Mouse (Mus musculus) hindbrain, embryonic 11.5 days (tissue): ENCODE measurements around the gene Mblac1. TPM values are rescaled to one million over a fixed set of nuclear protein-coding genes. Genes with fewer than 3 reads are reported as not detected.
A peak's percentile ranks its signal among the peaks of the same experiment; 100 is the strongest.

ENCODE experiments used
- ATAC-seq: fragments of 200-750 bp; cut with Nextera tagmentation; 2 replicates; pipeline ENCODE4 v1.8.0; 2017; ENCODE audit warnings: mild to moderate bottlenecking, moderate TSS enrichment, moderate library complexity; ENCODE audit not compliant: low FRiP score
- DNase-seq: peaks from one replicate; pipeline ENCODE4 v3.0.0-alpha.2; 2015; ENCODE audit warnings: low spot score
- H3K27ac ChIP-seq: fragments of 300-500 bp; sonication (generic); 2 replicates; pipeline ENCODE4 v1.5.1; 2014; ENCODE audit warnings: mild to moderate bottlenecking, low read depth, low read length
- H3K27me3 ChIP-seq: fragments of 300-500 bp; sonication (generic); 2 replicates; pipeline ENCODE4 v1.6.1; 2014; ENCODE audit warnings: mild to moderate bottlenecking, low read length, moderate library complexity, mixed read lengths; ENCODE audit not compliant: control insufficient read depth, insufficient read depth
- H3K36me3 ChIP-seq: fragments of 300-500 bp; sonication (generic); 2 replicates; pipeline ENCODE4 v1.6.1; 2014; ENCODE audit warnings: mild to moderate bottlenecking, low read length, moderate library complexity, mixed read lengths; ENCODE audit not compliant: control insufficient read depth, insufficient read depth
- H3K4me1 ChIP-seq: fragments of 300-500 bp; sonication (generic); replicated peaks from 2 replicates; pipeline ENCODE4 v1.6.1; 2014; ENCODE audit warnings: low read length, mixed read lengths; ENCODE audit not compliant: control insufficient read depth, insufficient read depth
- H3K4me2 ChIP-seq: fragments of 300-500 bp; sonication (generic); replicated peaks from 2 replicates; pipeline ENCODE4 v1.6.1; 2014; ENCODE audit warnings: mild to moderate bottlenecking, low read depth, low read length
- H3K4me3 ChIP-seq: fragments of 300-500 bp; sonication (generic); 2 replicates; pipeline ENCODE4 v1.5.1; 2014; ENCODE audit warnings: low read depth, low read length
- H3K9ac ChIP-seq: fragments of 300-500 bp; sonication (generic); 2 replicates; pipeline ENCODE4 v1.6.1; 2014; ENCODE audit warnings: low read depth, low read length
- H3K9me3 ChIP-seq: fragments of 300-500 bp; sonication (generic); 2 replicates; pipeline ENCODE4 v1.6.1; 2016; ENCODE audit warnings: low read length; ENCODE audit not compliant: control insufficient read depth
- WGBS: fragments of 180-500 bp; shearing (Covaris S2); extraction: QIAGEN DNeasy Blood & Tissue Kit; methylation state at CpG from one replicate; pipeline ENCODE4 v1.1.7; 2014; 5-methylcytosine and 5-hydroxymethylcytosine counted together
- polyA plus RNA-seq: library from polyadenylated mRNA; unstranded; fragments of >200 nt; fragmentation: Nextera tagmentation; extraction: Ambion mirVana; gene quantifications from 2 replicates; pipeline ENCODE4 v1.2.1, GENCODE M21; 2014

Gene Mblac1
- polyA plus RNA-seq, 1 experiment from 2014 or later = 12.0 TPM

GRCm38 (mm10) chr5:138165594-138165993, 28.5 kb upstream of the Mblac1 start:
- 78% methylated on average over 8 of the region's 8 CpGs for WGBS
- Histone ChIP-seq H3K4me3 (no peak overlapping the region), H3K27ac (no peak overlapping the region), H3K27me3 (no peaks in the 10 kb centered on the region), H3K9me3 (no peaks in the 10 kb centered on the region), H3K4me1 (peaks cover 3% of the 10 kb centered on the region; the same call in 1 of the 2 replicates), H3K4me2 (no peak overlapping the region), H3K36me3 (peaks cover 29% of the 10 kb centered on the region), H3K9ac (no peak overlapping the region)
- ATAC-seq (no peak), DNase-seq (no peak)

- peaks cover 3% of the 10 kb centered on the region; the same call in 1 of the 2 replicates for H3K4me1 ChIP-seq
- H3K9me3 ChIP-seq = no peaks in the 10 kb centered on the region
- peak overlapping the region; percentile 92 for H3K27ac ChIP-seq
- ATAC-seq = peak; percentile 93
- H3K36me3 ChIP-seq = peaks cover 14% of the 10 kb centered on the region; the same call in 1 of the 2 replicates
- H3K4me2 ChIP-seq = peak overlapping the region; percentile 92
- peak overlapping the region; percentile 72 for H3K9ac ChIP-seq
- H3K4me3 ChIP-seq = peak overlapping the region; percentile 69
- peak; percentile 97 for DNase-seq
- WGBS = under 1% methylated on average over 47 of the region's 47 CpGs
- H3K27me3 ChIP-seq = no peaks in the 10 kb centered on the region
These were observed 23.1 kb upstream of the Mblac1 start for GRCm38 (mm10) chr5:138170936-138171561.

- H3K4me2 ChIP-seq = peak within 1 kb of the TSS; percentile 92
- H3K27me3 ChIP-seq = no peaks in the 10 kb centered on the region
- peak within 1 kb of the TSS; percentile 92 for H3K27ac ChIP-seq
- H3K9ac ChIP-seq = peak within 1 kb of the TSS; percentile 72
- no peaks in the 10 kb centered on the region for H3K9me3 ChIP-seq
- DNase-seq (peak; percentile 92), ATAC-seq (peak; percentile 92)
- under 1% methylated on average over 54 of the region's 54 CpGs for WGBS
- H3K36me3 ChIP-seq = peaks cover 14% of the 10 kb centered on the region; the same call in 1 of the 2 replicates
- peaks cover 3% of the 10 kb centered on the region; the same call in 1 of the 2 replicates for H3K4me1 ChIP-seq
- peak within 1 kb of the TSS; percentile 69 for H3K4me3 ChIP-seq
These were observed 22.2 kb upstream of the Mblac1 start, which contains the start of the genes Ap4m1 and Mcm7 for GRCm38 (mm10) chr5:138171695-138172491. Gene Ap4m1, plus strand, starts transcription at chr5:138172002. Gene Mcm7, minus strand, starts transcription at chr5:138172422.

GRCm38 (mm10) chr5:138173217-138173616, 20.9 kb upstream of the Mblac1 start:
- 84% methylated on average over 3 of the region's 3 CpGs for WGBS
- Histone ChIP-seq H3K4me1 (peaks cover 3% of the 10 kb centered on the region; the same call in 1 of the 2 replicates), H3K9me3 (no peaks in the 10 kb centered on the region), H3K9ac (no peak overlapping the region), H3K4me2 (no peak overlapping the region), H3K4me3 (no peak overlapping the region), H3K27me3 (no peaks in the 10 kb centered on the region), H3K36me3 (peaks cover 5% of the 10 kb centered on the region; the same call in 1 of the 2 replicates), H3K27ac (no peak overlapping the region)
- DNase-seq = no peak
- ATAC-seq = no peak

GRCm38 (mm10) chr5:138186950-138187638, 7.0 kb upstream of the Mblac1 start, which contains the start of the genes Taf6 and Cnpy4:
Gene Taf6, minus strand, starts transcription at chr5:138187451.
Gene Cnpy4, plus strand, starts transcription at chr5:138187485.
- H3K4me3 ChIP-seq = peak within 1 kb of the TSS; percentile 63
- H3K4me2 ChIP-seq = peak within 1 kb of the TSS; percentile 54
- H3K9me3 ChIP-seq = no peaks in the 10 kb centered on the region
- H3K4me1 ChIP-seq = no peaks in the 10 kb centered on the region
- H3K9ac ChIP-seq = peak within 1 kb of the TSS; percentile 80
- under 1% methylated on average over 31 of the region's 31 CpGs for WGBS
- 0 out of 2 replicates have a peak, but pooled peaks cover 10% of the 10 kb centered on the region for H3K36me3 ChIP-seq
- ATAC-seq (peak; percentile 85), DNase-seq (peak; percentile 87)
- H3K27me3 ChIP-seq = no peaks in the 10 kb centered on the region
- H3K27ac ChIP-seq = peak within 1 kb of the TSS; percentile 51; the same call in 1 of the 2 replicates

- Histone ChIP-seq H3K4me3 (peak overlapping the region; percentile 63), H3K27ac (peak overlapping the region; percentile 51; the same call in 1 of the 2 replicates), H3K27me3 (no peaks in the 10 kb centered on the region), H3K9me3 (no peaks in the 10 kb centered on the region), H3K4me2 (peak overlapping the region; percentile 54), H3K36me3 (0 out of 2 replicates have a peak, but pooled peaks cover 8% of the 10 kb centered on the region), H3K9ac (peak overlapping the region; percentile 80), H3K4me1 (no peaks in the 10 kb centered on the region)
- peak; percentile 82 for ATAC-seq
- under 1% methylated on average over 10 of the region's 10 CpGs for WGBS
- DNase-seq = peak; percentile 79
These were observed 6.3 kb upstream of the Mblac1 start for GRCm38 (mm10) chr5:138187661-138188306.

GRCm38 (mm10) chr5:138194755-138195345, 736 bp downstream of the Mblac1 start:
- peak overlapping the region; percentile 91 for H3K9ac ChIP-seq
- H3K4me1 ChIP-seq = no peaks in the 10 kb centered on the region
- 0 out of 2 replicates have a peak, but pooled peaks cover 3% of the 10 kb centered on the region for H3K36me3 ChIP-seq
- ATAC-seq (peak; percentile 63), DNase-seq (peak; percentile 61)
- peak overlapping the region; percentile 72 for H3K4me3 ChIP-seq
- H3K9me3 ChIP-seq = no peaks in the 10 kb centered on the region
- H3K27ac ChIP-seq = peak overlapping the region; percentile 82
- H3K27me3 ChIP-seq = no peaks in the 10 kb centered on the region
- 3% methylated on average over 29 of the region's 29 CpGs for WGBS
- H3K4me2 ChIP-seq = peak overlapping the region; percentile 74
